ENCODE assay signal across 14 mouse cellular contexts in the genomic region with DNA sequence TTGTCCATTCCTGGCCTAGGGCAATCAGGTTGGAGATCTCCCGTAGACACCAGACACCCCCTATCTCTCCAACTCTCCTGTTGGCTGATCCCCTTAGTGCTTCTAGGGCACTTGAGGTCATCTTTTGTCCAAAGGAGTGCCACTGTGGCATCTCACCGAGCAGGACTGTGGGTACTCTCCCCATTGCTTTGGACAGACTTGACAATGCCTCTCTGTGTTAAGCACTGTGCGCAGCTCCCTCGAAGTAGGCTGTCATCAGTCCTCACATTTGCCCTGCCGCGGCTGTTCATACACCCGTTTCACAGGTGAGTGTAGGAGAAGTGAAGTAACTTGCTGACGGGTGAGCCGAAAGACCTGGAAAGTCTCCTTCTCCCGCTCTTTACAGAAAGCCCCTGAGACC.
A peak's percentile ranks its signal among the peaks of the same experiment; 100 is the strongest.
DNase-seq lines count a peak whose midpoint lies in the region; ATAC-seq and TF ChIP-seq lines count a peak whose summit lies in the region.
"Had no signal": no experiment of that assay in that cellular context is flagged by ENCODE, and none has a peak within 500 bp of the region (broad histone marks: within the 10 kb centered on the region; RNA-seq: fewer than 3 reads in every experiment).

No protein-coding gene starts in this region.

- H3K4me3 ChIP-seq in heart, embryonic 16.5 days (ENCODE audit: low read length), result no peak overlapping the region
- H3K4me3 ChIP-seq in liver, embryonic 11.5 days (ENCODE audit: low read depth, low read length), result no peak overlapping the region
- H3K4me3 ChIP-seq in bone marrow, adult 2 months (replicated peaks; ENCODE audit: control insufficient read depth, low read depth, low read length), result peak overlapping the region; percentile 25
- no peak overlapping the region for H3K4me3 ChIP-seq in embryonic facial prominence, embryonic 10.5 days
- H3K4me3 ChIP-seq: forebrain, embryonic 12.5 days; midbrain, embryonic 12.5 days; neural tube, embryonic 12.5 days had no signal

- no peak for ATAC-seq in heart, embryonic 16.5 days (replicated peaks; ENCODE audit: extremely low read depth, insufficient read depth, low FRiP score)
- ATAC-seq in liver, embryonic 11.5 days (replicated peaks; ENCODE audit: low FRiP score), result no peak

- 49% methylated on average over 10 of the region's 10 CpGs for WGBS in heart, embryonic 16.5 days
- 87% methylated on average over 10 of the region's 10 CpGs for WGBS in liver, embryonic 11.5 days
- 89% methylated on average over 10 of the region's 10 CpGs for WGBS in bone marrow, adult 2 months
- WGBS in embryonic facial prominence, embryonic 10.5 days, result 80% methylated on average over 10 of the region's 10 CpGs

- peak overlapping the region; percentile 20; the same call in 1 of the 2 replicates for H3K4me2 ChIP-seq in heart, embryonic 16.5 days (ENCODE audit: low read depth, low read length)
- H3K4me2 ChIP-seq in liver, embryonic 11.5 days, result peak overlapping the region; percentile 42
- H3K4me2 ChIP-seq: forebrain, embryonic 12.5 days; midbrain, embryonic 12.5 days; neural tube, embryonic 12.5 days had no signal

- TF ChIP-seq CTCF in bone marrow, adult 2 months (IDR thresholded peaks at IDR 0.05; ENCODE audit: control insufficient read depth, insufficient read depth, low read length), result no peak

- TF ChIP-seq POLR2A in bone marrow, adult 2 months (IDR thresholded peaks at IDR 0.05; ENCODE audit: borderline replicate concordance, control insufficient read depth, low read depth, low read length), result no peak

- no peaks in the 10 kb centered on the region for H3K36me3 ChIP-seq in heart, embryonic 16.5 days (ENCODE audit: control insufficient read depth, insufficient read depth)
- H3K36me3 ChIP-seq in liver, embryonic 11.5 days (ENCODE audit: control insufficient read depth, insufficient read depth, low read length), result no peaks in the 10 kb centered on the region
- no peaks in the 10 kb centered on the region for H3K36me3 ChIP-seq in embryonic facial prominence, embryonic 10.5 days (replicated peaks)
- H3K36me3 ChIP-seq: forebrain, embryonic 12.5 days; midbrain, embryonic 12.5 days; neural tube, embryonic 12.5 days had no signal

- H3K9me3 ChIP-seq in heart, embryonic 16.5 days (replicated peaks; ENCODE audit: control insufficient read depth, low read length), result no peaks in the 10 kb centered on the region
- H3K9me3 ChIP-seq in liver, embryonic 11.5 days (ENCODE audit: control insufficient read depth, low read length), result no peaks in the 10 kb centered on the region
- H3K9me3 ChIP-seq in embryonic facial prominence, embryonic 10.5 days, result no peaks in the 10 kb centered on the region
- H3K9me3 ChIP-seq: forebrain, embryonic 12.5 days; midbrain, embryonic 12.5 days; neural tube, embryonic 12.5 days had no signal

- H3K9ac ChIP-seq in heart, embryonic 16.5 days (ENCODE audit: low read length), result no peak overlapping the region
- no peak overlapping the region for H3K9ac ChIP-seq in liver, embryonic 11.5 days (ENCODE audit: low read depth, low read length)
- H3K9ac ChIP-seq: forebrain, embryonic 12.5 days; midbrain, embryonic 12.5 days had no signal

- H3K27me3 ChIP-seq in heart, embryonic 16.5 days (ENCODE audit: control insufficient read depth, insufficient read depth, low read length), result 0 out of 2 replicates have a peak, but pooled peaks cover 5% of the 10 kb centered on the region
- no peaks in the 10 kb centered on the region for H3K27me3 ChIP-seq in liver, embryonic 11.5 days (replicated peaks; ENCODE audit: control insufficient read depth, insufficient read depth, low read length)
- peaks cover 68% of the 10 kb centered on the region for H3K27me3 ChIP-seq in embryonic facial prominence, embryonic 10.5 days (replicated peaks; ENCODE audit: low read depth, poor library complexity, severe bottlenecking)
- H3K27me3 ChIP-seq: neural tube, embryonic 12.5 days had no signal

- no peak for DNase-seq in heart, adult 8-10 months (ENCODE audit: low spot score)
- DNase-seq in liver, embryonic 11.5 days (ENCODE audit: low spot score), result no peak
- DNase-seq in liver, result no peak
- DNase-seq in embryonic facial prominence, embryonic 10.5 days (ENCODE audit: low spot score), result peak; percentile 9
- no peak for DNase-seq in cerebellum, postnatal 25 days
- DNase-seq: cerebellum, adult 8-10 months; kidney, adult 9 months; thymus, postnatal 4 days had no signal

- peak overlapping the region; percentile 38; the same call in 1 of the 2 replicates for H3K27ac ChIP-seq in heart, embryonic 16.5 days (ENCODE audit: low read length)
- no peak overlapping the region for H3K27ac ChIP-seq in liver, embryonic 11.5 days (ENCODE audit: low read depth, low read length)
- peak overlapping the region; percentile 9; the same call in 1 of the 2 replicates for H3K27ac ChIP-seq in bone marrow, adult 2 months (ENCODE audit: control insufficient read depth, insufficient read depth, low read depth, low read length, poor library complexity)
- peak overlapping the region; percentile 48; the same call in 1 of the 2 replicates for H3K27ac ChIP-seq in embryonic facial prominence, embryonic 10.5 days (replicated peaks)
- H3K27ac ChIP-seq: forebrain, embryonic 12.5 days; macrophage; midbrain, embryonic 12.5 days; neural tube, embryonic 12.5 days had no signal

- H3K4me1 ChIP-seq in heart, embryonic 16.5 days (ENCODE audit: control insufficient read depth, insufficient read depth, low read length), result peaks cover 19% of the 10 kb centered on the region
- H3K4me1 ChIP-seq in liver, embryonic 11.5 days (replicated peaks; ENCODE audit: control insufficient read depth, insufficient read depth, low read length), result peaks cover 20% of the 10 kb centered on the region
- H3K4me1 ChIP-seq in bone marrow, adult 2 months (ENCODE audit: control insufficient read depth, insufficient read depth, low read length), result peaks cover 5% of the 10 kb centered on the region
- H3K4me1 ChIP-seq in embryonic facial prominence, embryonic 10.5 days, result peaks cover 50% of the 10 kb centered on the region
